ENCODE assay signal across 17 mouse cellular contexts in genomic region chr19:55057483-55057882, GRCm38 (mm10).
"Had no signal": no experiment of that assay in that cellular context is flagged by ENCODE, and none has a peak within 500 bp of the region (broad histone marks: within the 10 kb centered on the region; RNA-seq: fewer than 3 reads in every experiment).

No protein-coding gene starts in this region.

- H3K9me3 ChIP-seq: limb, embryonic 10.5 days; liver, embryonic 13.5 days; lung, embryonic 15.5 days; midbrain, embryonic 12.5 days; neural tube, embryonic 15.5 days had no signal

- H3K27me3 ChIP-seq: liver, embryonic 13.5 days; lung, embryonic 15.5 days; midbrain, embryonic 12.5 days; neural tube, embryonic 15.5 days had no signal

- H3K4me2 ChIP-seq: liver, embryonic 13.5 days; lung, embryonic 15.5 days; midbrain, embryonic 12.5 days; neural tube, embryonic 15.5 days had no signal

- H3K36me3 ChIP-seq: limb, embryonic 10.5 days; liver, embryonic 13.5 days; lung, embryonic 15.5 days; midbrain, embryonic 12.5 days; neural tube, embryonic 15.5 days had no signal

- H3K4me3 ChIP-seq: layer of hippocampus, adult 2 months; limb, embryonic 10.5 days; liver, embryonic 13.5 days; lung, embryonic 15.5 days; megakaryocyte, embryonic 14.5 days; midbrain, embryonic 12.5 days; myocyte; neural tube, embryonic 15.5 days had no signal

- ATAC-seq: liver, postnatal 0 days had no signal

- DNase-seq: kidney, postnatal 10 days; kidney, postnatal 4 days; liver, embryonic 13.5 days; liver, postnatal 0 days; lung, postnatal 14 days; right cerebral cortex, postnatal 4 days; spleen, adult 18-20 months; thymus, adult 18-20 months; thymus, postnatal 14 days had no signal

- H3K27ac ChIP-seq: layer of hippocampus, adult 2 months; limb, embryonic 10.5 days; liver, embryonic 13.5 days; lung, embryonic 15.5 days; macrophage; midbrain, embryonic 12.5 days; neural tube, embryonic 15.5 days had no signal

- H3K9ac ChIP-seq: liver, embryonic 13.5 days; liver, postnatal 0 days; lung, embryonic 15.5 days; midbrain, embryonic 12.5 days; neural tube, embryonic 15.5 days had no signal
